Mouse (Mus musculus) hindbrain, embryonic 15.5 days (tissue): ENCODE results near the gene Pced1a. TPM values are rescaled to one million over a fixed set of nuclear protein-coding genes. Genes with fewer than 3 reads are reported as not detected.
A peak's percentile ranks its signal among the peaks of the same experiment; 100 is the strongest.

Experiments
- ATAC-seq: fragments of 200-750 bp; cut with Nextera tagmentation; 2 replicates; pipeline ENCODE4 v1.8.0; 2017; ENCODE audit warnings: low read depth, moderate number of reproducible peaks, moderate TSS enrichment; ENCODE audit not compliant: low FRiP score
- H3K27ac ChIP-seq: fragments of 300-500 bp; sonication (generic); replicated peaks from 2 replicates; pipeline ENCODE4 v1.5.1; 2015; ENCODE audit warnings: mild to moderate bottlenecking, inconsistent platforms
- H3K27me3 ChIP-seq: fragments of 300-500 bp; sonication (generic); 2 replicates; pipeline ENCODE4 v1.6.1; 2015; ENCODE audit warnings: control low read depth, inconsistent platforms
- H3K36me3 ChIP-seq: fragments of 300-500 bp; sonication (generic); 2 replicates; pipeline ENCODE4 v1.6.1; 2015; ENCODE audit warnings: control low read depth, inconsistent platforms
- H3K4me1 ChIP-seq: fragments of 300-500 bp; sonication (generic); replicated peaks from 2 replicates; pipeline ENCODE4 v1.6.1; 2015; ENCODE audit warnings: control low read depth, inconsistent platforms
- H3K4me2 ChIP-seq: fragments of 300-500 bp; sonication (generic); 2 replicates; pipeline ENCODE4 v1.6.1; 2015; ENCODE audit warnings: moderate library complexity, mild to moderate bottlenecking, inconsistent platforms
- H3K4me3 ChIP-seq: fragments of 300-500 bp; sonication (generic); 2 replicates; pipeline ENCODE4 v1.5.1; 2015; ENCODE audit warnings: mild to moderate bottlenecking, inconsistent platforms
- H3K9ac ChIP-seq: fragments of 300-500 bp; sonication (generic); 2 replicates; pipeline ENCODE4 v1.6.1; 2015; ENCODE audit warnings: inconsistent platforms
- H3K9me3 ChIP-seq: fragments of 300-500 bp; sonication (generic); 2 replicates; pipeline ENCODE4 v1.6.1; 2016; ENCODE audit warnings: control low read depth, inconsistent platforms
- WGBS: fragments of 180-500 bp; shearing (Covaris S2); methylation state at CpG from one replicate; pipeline ENCODE4 v1.1.7; 2015; 5-methylcytosine and 5-hydroxymethylcytosine counted together
- polyA plus RNA-seq: library from polyadenylated mRNA; unstranded; fragments of >200 nt; fragmentation: Nextera tagmentation; extraction: Ambion mirVana; gene quantifications from 2 replicates; pipeline ENCODE4 v1.2.1, GENCODE M21; 2015

Pced1a gene
- 12.5 and 13.2 TPM in 2 replicates for polyA plus RNA-seq

- WGBS, result 0% methylated on average over 57 of the region's 58 CpGs
- Histone ChIP-seq H3K36me3 (0 out of 2 replicates have a peak, but pooled peaks cover 2% of the 10 kb centered on the region), H3K9me3 (no peaks in the 10 kb centered on the region), H3K27me3 (no peaks in the 10 kb centered on the region), H3K4me1 (peaks cover 51% of the 10 kb centered on the region), H3K9ac (peak within 1 kb of the TSS; percentile 88), H3K4me2 (peak within 1 kb of the TSS; percentile 78), H3K27ac (peak within 1 kb of the TSS; percentile 98), H3K4me3 (peak within 1 kb of the TSS; percentile 96)
- peak; percentile 94 for ATAC-seq
Observed at GRCm38 (mm10) chr2:130424126-130424853, at the start of gene Pced1a, which contains the start of gene Vps16. Pced1a (minus strand) TSS chr2:130424701. Vps16 (plus strand) TSS chr2:130424339.

GRCm38 (mm10) chr2:130472908-130473510, 48.5 kb upstream of the Pced1a start:
- no peak overlapping the region for H3K4me3 ChIP-seq
- H3K4me2 ChIP-seq, result no peak overlapping the region
- no peaks in the 10 kb centered on the region for H3K9me3 ChIP-seq
- no peak overlapping the region for H3K27ac ChIP-seq
- no peaks in the 10 kb centered on the region for H3K36me3 ChIP-seq
- no peak for ATAC-seq
- no peak overlapping the region for H3K9ac ChIP-seq
- WGBS, result 79% methylated on average over 8 of the region's 8 CpGs
- H3K27me3 ChIP-seq, result no peaks in the 10 kb centered on the region
- peaks cover 21% of the 10 kb centered on the region; the same call in 1 of the 2 replicates for H3K4me1 ChIP-seq

- Histone ChIP-seq H3K27me3 (no peaks in the 10 kb centered on the region), H3K9ac (no peak overlapping the region), H3K9me3 (no peaks in the 10 kb centered on the region), H3K4me1 (peaks cover 21% of the 10 kb centered on the region; the same call in 1 of the 2 replicates), H3K36me3 (no peaks in the 10 kb centered on the region), H3K4me3 (no peak overlapping the region), H3K27ac (peak overlapping the region; percentile 12; the same call in 1 of the 2 replicates), H3K4me2 (no peak overlapping the region)
- WGBS, result 53% methylated on average over 2 of the region's 2 CpGs
- no peak for ATAC-seq
Observed at GRCm38 (mm10) chr2:130469935-130470334, 45.4 kb upstream of the Pced1a start.

GRCm38 (mm10) chr2:130469366-130469765, 44.9 kb upstream of the Pced1a start:
- 14% methylated on average over 4 of the region's 4 CpGs for WGBS
- Histone ChIP-seq H3K9ac (no peak overlapping the region), H3K27ac (no peak overlapping the region), H3K4me2 (no peak overlapping the region), H3K4me3 (no peak overlapping the region), H3K4me1 (peaks cover 21% of the 10 kb centered on the region; the same call in 1 of the 2 replicates), H3K9me3 (no peaks in the 10 kb centered on the region), H3K36me3 (no peaks in the 10 kb centered on the region), H3K27me3 (no peaks in the 10 kb centered on the region)
- ATAC-seq, result peak; percentile 61; the same call in 1 of the 2 replicates

GRCm38 (mm10) chr2:130466438-130466837, 41.9 kb upstream of the Pced1a start:
- no peak for ATAC-seq
- Histone ChIP-seq H3K27me3 (no peaks in the 10 kb centered on the region), H3K4me2 (no peak overlapping the region), H3K27ac (no peak overlapping the region), H3K4me3 (no peak overlapping the region), H3K9me3 (no peaks in the 10 kb centered on the region), H3K9ac (no peak overlapping the region), H3K4me1 (peaks cover 21% of the 10 kb centered on the region; the same call in 1 of the 2 replicates), H3K36me3 (no peaks in the 10 kb centered on the region)
- 93% methylated on average over 1 of the region's 1 CpGs for WGBS

GRCm38 (mm10) chr2:130461287-130462071, 37.0 kb upstream of the Pced1a start:
- ATAC-seq, result no peak
- H3K36me3 ChIP-seq, result no peaks in the 10 kb centered on the region
- no peak overlapping the region for H3K9ac ChIP-seq
- no peaks in the 10 kb centered on the region for H3K9me3 ChIP-seq
- WGBS, result 82% methylated on average over 15 of the region's 15 CpGs
- no peaks in the 10 kb centered on the region for H3K27me3 ChIP-seq
- H3K4me1 ChIP-seq, result 0 out of 2 replicates have a peak, but pooled peaks cover 7% of the 10 kb centered on the region
- no peak overlapping the region for H3K27ac ChIP-seq
- H3K4me3 ChIP-seq, result no peak overlapping the region
- H3K4me2 ChIP-seq, result no peak overlapping the region

- Histone ChIP-seq H3K9me3 (no peaks in the 10 kb centered on the region), H3K9ac (no peak overlapping the region), H3K4me2 (no peak overlapping the region), H3K4me3 (no peak overlapping the region), H3K4me1 (peaks cover 18% of the 10 kb centered on the region), H3K27me3 (no peaks in the 10 kb centered on the region), H3K36me3 (no peaks in the 10 kb centered on the region), H3K27ac (no peak overlapping the region)
- WGBS, result 91% methylated on average over 3 of the region's 3 CpGs
- no peak for ATAC-seq
Observed at GRCm38 (mm10) chr2:130459576-130459975, 35.1 kb upstream of the Pced1a start.

- 86% methylated on average over 3 of the region's 3 CpGs for WGBS
- no peak overlapping the region for H3K4me2 ChIP-seq
- H3K36me3 ChIP-seq, result no peaks in the 10 kb centered on the region
- H3K9ac ChIP-seq, result no peak overlapping the region
- H3K27ac ChIP-seq, result no peak overlapping the region
- H3K9me3 ChIP-seq, result no peaks in the 10 kb centered on the region
- H3K27me3 ChIP-seq, result no peaks in the 10 kb centered on the region
- no peak for ATAC-seq
- no peak overlapping the region for H3K4me3 ChIP-seq
- H3K4me1 ChIP-seq, result peaks cover 27% of the 10 kb centered on the region
Observed at GRCm38 (mm10) chr2:130457871-130458270, 33.4 kb upstream of the Pced1a start.

GRCm38 (mm10) chr2:130454748-130455370, 30.4 kb upstream of the Pced1a start:
- Histone ChIP-seq H3K4me3 (no peak overlapping the region), H3K4me2 (no peak overlapping the region), H3K9ac (no peak overlapping the region), H3K36me3 (no peaks in the 10 kb centered on the region), H3K9me3 (no peaks in the 10 kb centered on the region), H3K4me1 (peaks cover 45% of the 10 kb centered on the region), H3K27ac (0 out of 2 replicates have a peak overlapping the region, but pooled peaks have one; percentile 14), H3K27me3 (no peaks in the 10 kb centered on the region)
- no peak for ATAC-seq
- WGBS, result 74% methylated on average over 6 of the region's 6 CpGs

- Histone ChIP-seq H3K4me1 (peaks cover 54% of the 10 kb centered on the region), H3K4me3 (no peak overlapping the region), H3K4me2 (no peak overlapping the region), H3K27ac (no peak overlapping the region), H3K9ac (no peak overlapping the region), H3K27me3 (no peaks in the 10 kb centered on the region), H3K9me3 (no peaks in the 10 kb centered on the region), H3K36me3 (no peaks in the 10 kb centered on the region)
- WGBS, result 70% methylated on average over 6 of the region's 6 CpGs
- ATAC-seq, result no peak
Observed at GRCm38 (mm10) chr2:130453421-130453820, 28.9 kb upstream of the Pced1a start.

GRCm38 (mm10) chr2:130452266-130452665, 27.8 kb upstream of the Pced1a start:
- ATAC-seq, result no peak
- H3K9me3 ChIP-seq, result no peaks in the 10 kb centered on the region
- no peak overlapping the region; the same call in 1 of the 2 replicates for H3K9ac ChIP-seq
- no peak overlapping the region for H3K27ac ChIP-seq
- peak overlapping the region; percentile 87 for H3K4me2 ChIP-seq
- H3K4me3 ChIP-seq, result no peak overlapping the region
- no peaks in the 10 kb centered on the region for H3K36me3 ChIP-seq
- H3K4me1 ChIP-seq, result peaks cover 53% of the 10 kb centered on the region
- 0 out of 2 replicates have a peak, but pooled peaks cover 5% of the 10 kb centered on the region for H3K27me3 ChIP-seq
- 65% methylated on average over 2 of the region's 2 CpGs for WGBS
